Mouse (Mus musculus): ENCODE measurements around the gene Hoxc9. TPM values are rescaled to one million over a fixed set of nuclear protein-coding genes. Genes with fewer than 3 reads are reported as not detected.

Gene Hoxc9
- total RNA-seq, 1 experiment = 0.54 TPM

- H3K27ac ChIP-seq (ENCODE audit: insufficient read depth, low read depth, low read length, poor library complexity, severe bottlenecking) = no peak overlapping the region
- no peak overlapping the region for H3K4me3 ChIP-seq (ENCODE audit: insufficient read depth in 1 of 2, low read depth in 1 of 2, low read length in 2 of 2, poor library complexity in 1 of 2, severe bottlenecking in 1 of 2)
- no peaks in the 10 kb centered on the region; a peak in 2 of 4 replicates for H3K4me1 ChIP-seq (ENCODE audit: control insufficient read depth in 2 of 2, insufficient read depth in 2 of 2, low read length in 2 of 2, poor library complexity in 1 of 2)
- H3K9me3 ChIP-seq (ENCODE audit: control insufficient read depth, insufficient read depth, low read depth, low read length) = no peaks in the 10 kb centered on the region
- in situ Hi-C loops (cut with MboI; ENCODE audit: low sequenced_read_pairs in 2 of 2, unreplicated experiment in 2 of 2) = loop anchor here in 1 of 2 experiments (25.0 kb wide), 1 partner anchor 937 kb away; the partner anchor contains the start of gene Krt8
- no peak for DNase-seq (ENCODE audit: low read depth, low spot score)
- H3K9ac ChIP-seq (ENCODE audit: insufficient read depth, low read depth, low read length, poor library complexity, severe bottlenecking) = no peak overlapping the region
- no peak for TF ChIP-seq CHD2 (IDR thresholded peaks at IDR 0.05; ENCODE audit: low read depth, low read length)
- TF ChIP-seq ZNF384 (IDR thresholded peaks at IDR 0.05; ENCODE audit: low read depth, low read length) = no peak
- no peak for TF ChIP-seq HCFC1 (IDR thresholded peaks at IDR 0.05; ENCODE audit: borderline replicate concordance, insufficient read depth, low read length)
- no peak for TF ChIP-seq ZC3H11A (IDR thresholded peaks at IDR 0.05; ENCODE audit: borderline replicate concordance, low read depth, low read length)
- no peak for TF ChIP-seq MAFK (IDR thresholded peaks at IDR 0.05; ENCODE audit: insufficient read depth, low read depth, low read length)
- no peaks in the 10 kb centered on the region for H3K36me3 ChIP-seq (ENCODE audit: control insufficient read depth, insufficient read depth, low read length, poor library complexity, severe bottlenecking)
Observed at GRCm38 (mm10) chr15:102948842-102949241, 27.4 kb upstream of the Hoxc9 start.

DNA sequence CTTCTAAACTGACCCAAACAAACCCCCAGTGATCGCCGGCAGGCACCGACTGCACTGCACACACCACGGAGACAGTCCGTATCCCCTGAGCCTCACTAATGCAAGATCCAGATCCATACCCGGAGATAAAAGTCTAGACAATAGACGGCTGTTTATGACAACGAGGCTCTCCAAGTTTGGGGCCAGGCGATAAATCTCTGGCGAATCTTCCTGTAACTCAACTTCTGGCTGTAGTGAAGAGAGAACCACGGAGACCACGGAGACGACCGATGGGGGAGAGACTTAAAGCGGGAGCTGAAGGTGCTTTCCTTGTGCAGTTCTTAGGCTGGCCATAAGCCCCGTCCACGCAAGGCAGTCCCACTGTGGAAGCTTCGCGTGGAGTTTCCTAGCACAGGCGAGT, 26.5 kb upstream of the Hoxc9 start:
- Histone ChIP-seq H3K9me3 (ENCODE audit: control insufficient read depth, insufficient read depth, low read depth, low read length) (no peaks in the 10 kb centered on the region), H3K9ac (ENCODE audit: insufficient read depth, low read depth, low read length, poor library complexity, severe bottlenecking) (no peak overlapping the region), H3K4me1 (ENCODE audit: control insufficient read depth in 2 of 2, insufficient read depth in 2 of 2, low read length in 2 of 2, poor library complexity in 1 of 2) (no peaks in the 10 kb centered on the region; a peak in 2 of 4 replicates), H3K27ac (ENCODE audit: insufficient read depth, low read depth, low read length, poor library complexity, severe bottlenecking) (no peak overlapping the region), H3K4me3 (ENCODE audit: insufficient read depth in 1 of 2, low read depth in 1 of 2, low read length in 2 of 2, poor library complexity in 1 of 2, severe bottlenecking in 1 of 2) (no peak overlapping the region), H3K36me3 (ENCODE audit: control insufficient read depth, insufficient read depth, low read length, poor library complexity, severe bottlenecking) (no peaks in the 10 kb centered on the region)
- no peak for TF ChIP-seq ZC3H11A (IDR thresholded peaks at IDR 0.05; ENCODE audit: borderline replicate concordance, low read depth, low read length)
- TF ChIP-seq CHD2 (IDR thresholded peaks at IDR 0.05; ENCODE audit: low read depth, low read length) = no peak
- TF ChIP-seq HCFC1 (IDR thresholded peaks at IDR 0.05; ENCODE audit: borderline replicate concordance, insufficient read depth, low read length) = no peak
- no peak for TF ChIP-seq MAFK (IDR thresholded peaks at IDR 0.05; ENCODE audit: insufficient read depth, low read depth, low read length)
- TF ChIP-seq ZNF384 (IDR thresholded peaks at IDR 0.05; ENCODE audit: low read depth, low read length) = no peak
- in situ Hi-C loops (cut with MboI; ENCODE audit: low sequenced_read_pairs in 2 of 2, unreplicated experiment in 2 of 2) = loop anchor here in 1 of 2 experiments (25.0 kb wide), 1 partner anchor 937 kb away; the partner anchor contains the start of gene Krt8
- no peak for DNase-seq (ENCODE audit: low read depth, low spot score)

GRCm38 (mm10) chr15:102950877-102951276, 25.4 kb upstream of the Hoxc9 start:
- H3K36me3 ChIP-seq (ENCODE audit: control insufficient read depth, insufficient read depth, low read length, poor library complexity, severe bottlenecking) = no peaks in the 10 kb centered on the region
- H3K27ac ChIP-seq (ENCODE audit: insufficient read depth, low read depth, low read length, poor library complexity, severe bottlenecking) = no peak overlapping the region
- H3K9me3 ChIP-seq (ENCODE audit: control insufficient read depth, insufficient read depth, low read depth, low read length) = no peaks in the 10 kb centered on the region
- no peak overlapping the region for H3K4me3 ChIP-seq (ENCODE audit: insufficient read depth in 1 of 2, low read depth in 1 of 2, low read length in 2 of 2, poor library complexity in 1 of 2, severe bottlenecking in 1 of 2)
- TF ChIP-seq CHD2 (IDR thresholded peaks at IDR 0.05; ENCODE audit: low read depth, low read length) = no peak
- TF ChIP-seq ZC3H11A (IDR thresholded peaks at IDR 0.05; ENCODE audit: borderline replicate concordance, low read depth, low read length) = no peak
- TF ChIP-seq ZNF384 (IDR thresholded peaks at IDR 0.05; ENCODE audit: low read depth, low read length) = no peak
- TF ChIP-seq MAFK (IDR thresholded peaks at IDR 0.05; ENCODE audit: insufficient read depth, low read depth, low read length) = no peak
- no peak for TF ChIP-seq HCFC1 (IDR thresholded peaks at IDR 0.05; ENCODE audit: borderline replicate concordance, insufficient read depth, low read length)
- in situ Hi-C loops (cut with MboI; ENCODE audit: low sequenced_read_pairs in 2 of 2, unreplicated experiment in 2 of 2) = no loop called here
- no peak for DNase-seq (ENCODE audit: low read depth, low spot score)
- no peaks in the 10 kb centered on the region; a peak in 2 of 4 replicates for H3K4me1 ChIP-seq (ENCODE audit: control insufficient read depth in 2 of 2, insufficient read depth in 2 of 2, low read length in 2 of 2, poor library complexity in 1 of 2)
- no peak overlapping the region for H3K9ac ChIP-seq (ENCODE audit: insufficient read depth, low read depth, low read length, poor library complexity, severe bottlenecking)

GRCm38 (mm10) chr15:102953561-102953960, 22.7 kb upstream of the Hoxc9 start:
- Histone ChIP-seq H3K9ac (ENCODE audit: insufficient read depth, low read depth, low read length, poor library complexity, severe bottlenecking) (no peak overlapping the region), H3K27ac (ENCODE audit: insufficient read depth, low read depth, low read length, poor library complexity, severe bottlenecking) (no peak overlapping the region), H3K9me3 (ENCODE audit: control insufficient read depth, insufficient read depth, low read depth, low read length) (no peaks in the 10 kb centered on the region), H3K4me1 (ENCODE audit: control insufficient read depth in 2 of 2, insufficient read depth in 2 of 2, low read length in 2 of 2, poor library complexity in 1 of 2) (peaks cover 0 to 6% of the 10 kb centered on the region in 2 experiments; a peak in 1 of 4 replicates), H3K4me3 (ENCODE audit: insufficient read depth in 1 of 2, low read depth in 1 of 2, low read length in 2 of 2, poor library complexity in 1 of 2, severe bottlenecking in 1 of 2) (no peak overlapping the region), H3K36me3 (ENCODE audit: control insufficient read depth, insufficient read depth, low read length, poor library complexity, severe bottlenecking) (no peaks in the 10 kb centered on the region)
- DNase-seq (ENCODE audit: low read depth, low spot score) = no peak
- in situ Hi-C loops (cut with MboI; ENCODE audit: low sequenced_read_pairs in 2 of 2, unreplicated experiment in 2 of 2) = no loop called here
- TF ChIP-seq CHD2 (IDR thresholded peaks at IDR 0.05; ENCODE audit: low read depth, low read length) (no peak), MAFK (IDR thresholded peaks at IDR 0.05; ENCODE audit: insufficient read depth, low read depth, low read length) (no peak), ZC3H11A (IDR thresholded peaks at IDR 0.05; ENCODE audit: borderline replicate concordance, low read depth, low read length) (no peak), ZNF384 (IDR thresholded peaks at IDR 0.05; ENCODE audit: low read depth, low read length) (no peak), HCFC1 (IDR thresholded peaks at IDR 0.05; ENCODE audit: borderline replicate concordance, insufficient read depth, low read length) (no peak)

Measured in ES-E14 (cell line).